Mouse (Mus musculus) frontal cortex, adult (tissue): ENCODE results near the gene Dclk1.
A peak's percentile ranks its signal among the peaks of the same experiment; 100 is the strongest.

Experiments
- ATAC-seq: cut with Nextera tagmentation; 2 replicates; pipeline ENCODE4 v1.9.2; 2017; ENCODE audit warnings: mild to moderate bottlenecking, moderate library complexity, mixed read lengths; ENCODE audit not compliant: low TSS enrichment

Dclk1 gene

GRCm38 (mm10) chr3:55495231-55495630 is 253.1 kb downstream of the Dclk1 start:
- no peak for ATAC-seq

GRCm38 (mm10) chr3:55495866-55496265 is 253.7 kb downstream of the Dclk1 start:
- ATAC-seq, result no peak

DNA sequence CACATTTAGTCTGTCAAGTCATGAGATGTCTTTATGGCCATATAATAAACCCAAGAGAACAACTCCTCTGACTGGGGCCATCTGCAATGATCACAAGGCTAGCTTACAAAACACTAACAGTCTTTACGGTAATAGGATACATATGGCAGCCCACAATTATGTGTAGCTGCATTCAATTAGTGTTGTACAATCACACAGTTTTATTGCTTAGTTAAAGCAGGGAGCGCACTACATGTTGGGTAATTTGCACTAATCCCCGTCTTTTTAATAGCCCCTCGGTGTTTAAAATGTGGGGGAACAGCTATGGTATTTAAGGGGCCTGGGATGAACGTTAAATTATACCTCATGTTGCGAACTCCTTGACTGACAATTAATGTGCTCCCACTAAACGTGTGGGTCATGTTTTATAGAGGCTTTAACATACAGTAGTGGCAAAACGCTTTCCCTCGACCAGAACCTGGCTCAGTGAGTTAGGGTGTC is 254.3 kb downstream of the Dclk1 start:
- ATAC-seq, result no peak

DNA sequence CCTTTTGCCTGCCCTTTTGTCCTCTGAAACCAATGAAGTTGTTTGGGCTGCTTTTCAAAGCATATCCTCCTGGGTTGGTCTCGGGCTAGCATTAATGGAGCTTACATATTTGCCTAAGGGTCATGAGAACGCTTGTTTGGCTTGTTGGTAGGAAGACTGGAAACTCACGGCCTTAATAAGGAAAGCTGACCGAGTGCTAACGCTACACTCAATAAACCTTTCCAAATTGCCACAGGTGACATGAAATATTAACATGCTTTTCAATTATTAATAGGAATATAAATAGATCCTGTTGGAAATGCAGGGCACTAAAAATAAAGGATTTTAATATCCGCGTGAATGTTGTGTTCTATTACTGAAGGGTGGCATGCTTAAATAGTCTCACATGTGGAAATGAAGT is 257.1 kb downstream of the Dclk1 start:
- no peak for ATAC-seq

DNA sequence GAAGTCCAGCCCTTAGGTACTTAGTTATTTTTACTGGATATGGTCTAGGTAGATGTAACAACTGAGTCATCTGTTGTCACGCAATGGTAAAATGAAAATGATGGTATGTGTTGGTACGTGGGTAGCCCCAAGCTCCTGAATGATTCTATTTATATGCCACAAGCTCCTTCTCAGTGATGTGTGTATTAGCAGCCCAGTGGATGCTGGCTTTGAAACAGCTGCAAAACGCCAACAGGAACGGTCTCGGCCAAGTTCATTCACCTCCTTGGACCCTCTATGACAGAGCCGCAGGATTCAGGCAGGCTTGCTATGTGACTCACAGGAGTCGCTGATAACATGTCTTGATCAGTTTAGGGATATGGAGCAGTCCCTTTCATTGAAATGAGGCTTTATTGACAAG is 268.0 kb downstream of the Dclk1 start:
- peak; percentile 17; the same call in 1 of the 2 replicates for ATAC-seq

DNA sequence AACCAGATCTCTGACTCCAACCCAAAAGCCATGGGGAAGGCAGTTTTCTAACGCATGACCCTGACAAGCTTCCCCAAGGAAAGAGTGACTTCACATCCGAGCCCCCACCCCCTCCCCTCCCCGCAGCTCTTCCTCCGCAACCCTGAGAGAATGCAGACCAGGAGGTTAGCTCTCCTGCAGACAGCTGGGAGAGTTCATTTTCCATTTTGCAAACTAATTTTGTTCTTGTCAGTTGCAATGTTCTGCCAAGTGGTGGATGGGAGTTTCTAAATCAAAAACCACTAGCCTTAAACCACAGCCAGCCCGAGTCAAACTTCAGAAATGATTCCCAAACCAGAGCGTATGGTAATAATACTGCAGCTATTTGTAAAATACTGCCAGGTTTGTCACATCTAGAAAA is 269.5 kb downstream of the Dclk1 start:
- peak; percentile 28 for ATAC-seq

- no peak for ATAC-seq
Measured at GRCm38 (mm10) chr3:55515966-55516365, 273.8 kb downstream of the Dclk1 start.

- no peak for ATAC-seq
Measured at GRCm38 (mm10) chr3:55517454-55518014, 275.4 kb downstream of the Dclk1 start.

GRCm38 (mm10) chr3:55520240-55521180 is 278.3 kb downstream of the Dclk1 start:
- peak; percentile 48; the same call in 1 of the 2 replicates for ATAC-seq

DNA sequence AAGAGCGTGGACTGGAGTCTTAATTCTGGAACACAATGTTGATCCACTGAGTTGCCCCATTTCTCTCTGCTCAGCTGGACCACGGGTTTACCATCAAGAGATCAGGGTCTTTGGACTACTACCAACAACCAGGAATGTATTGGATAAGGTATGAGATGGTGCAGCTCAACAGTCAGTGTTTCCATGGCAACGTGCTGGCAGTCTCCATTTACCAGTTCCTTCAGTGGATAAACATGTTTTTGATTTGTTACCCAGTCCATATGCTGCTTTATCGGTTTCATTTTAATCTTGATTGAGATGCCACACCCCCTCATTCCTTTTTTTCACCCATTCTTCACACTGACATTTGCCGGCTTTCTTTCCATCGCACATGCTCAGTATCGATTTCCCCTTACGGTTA is 279.6 kb downstream of the Dclk1 start:
- ATAC-seq, result no peak

DNA sequence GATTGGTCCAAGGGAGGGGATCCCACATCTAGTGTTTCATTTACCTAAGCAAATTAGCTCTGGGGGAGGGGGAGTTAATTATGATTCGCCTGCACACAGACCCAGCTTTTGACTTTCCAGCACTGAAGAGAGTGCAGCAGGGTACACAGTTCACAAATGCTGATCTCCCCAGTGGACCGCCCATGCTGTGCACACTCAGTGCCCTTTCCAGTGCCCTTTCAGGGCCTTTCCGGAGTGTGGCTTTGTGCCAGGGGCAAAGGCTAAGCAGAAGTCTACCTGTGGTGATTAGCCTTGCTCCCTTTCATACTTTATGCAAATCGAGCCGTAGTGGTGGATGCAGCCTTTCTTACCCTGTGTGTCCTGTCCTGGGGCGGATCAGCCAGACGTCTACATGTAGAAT is 281.1 kb downstream of the Dclk1 start:
- no peak for ATAC-seq

GRCm38 (mm10) chr3:55523735-55524477 is 281.7 kb downstream of the Dclk1 start:
- ATAC-seq, result no peak

GRCm38 (mm10) chr3:55524491-55525195 is 282.5 kb downstream of the Dclk1 start:
- ATAC-seq, result no peak

- 0 out of 2 replicates have a peak, but pooled peaks have one; percentile 11 for ATAC-seq
Measured at GRCm38 (mm10) chr3:55526470-55526869, 284.3 kb downstream of the Dclk1 start.

DNA sequence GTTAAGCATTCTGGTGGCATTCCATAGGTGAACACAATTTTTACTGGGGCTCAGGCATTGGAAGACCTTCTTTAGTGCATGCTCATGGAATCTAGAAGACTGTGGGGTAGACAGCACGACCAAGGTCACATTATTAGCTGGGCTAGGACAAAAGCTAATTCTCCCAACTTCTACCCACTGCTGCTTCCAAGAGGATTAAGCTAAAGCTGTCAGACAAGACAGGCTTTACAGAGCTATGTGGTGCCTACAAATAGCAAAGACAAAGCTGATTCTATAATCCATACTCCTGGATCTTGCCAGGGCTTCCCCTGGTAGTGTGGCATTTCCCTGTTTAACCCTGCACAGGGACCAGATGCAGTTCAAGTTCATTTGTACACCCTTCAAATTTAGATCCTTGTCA is 285.4 kb downstream of the Dclk1 start:
- no peak for ATAC-seq

DNA sequence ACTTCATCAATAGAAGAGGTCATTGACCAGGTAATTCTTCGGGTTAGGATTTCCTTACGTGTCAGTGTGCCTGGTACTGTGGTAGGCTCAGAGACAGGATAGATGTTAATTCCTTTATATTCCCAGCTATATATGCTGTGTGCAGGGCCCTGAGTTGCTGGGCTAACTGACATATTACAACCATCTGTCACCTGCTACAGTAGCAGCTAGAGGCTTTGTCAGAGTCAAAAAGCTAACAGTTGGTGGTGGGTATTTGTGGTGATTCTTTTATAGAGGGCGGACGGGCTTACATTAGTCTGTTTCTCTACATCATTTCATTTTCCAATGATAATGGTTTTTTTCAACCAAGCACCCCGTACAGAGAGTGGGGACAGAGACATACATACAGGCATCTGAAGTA is 285.8 kb downstream of the Dclk1 start:
- no peak for ATAC-seq

GRCm38 (mm10) chr3:55529414-55529813 is 287.2 kb downstream of the Dclk1 start:
- no peak for ATAC-seq

- ATAC-seq, result peak; percentile 48
Measured at GRCm38 (mm10) chr3:55531204-55532044, 289.3 kb downstream of the Dclk1 start.

DNA sequence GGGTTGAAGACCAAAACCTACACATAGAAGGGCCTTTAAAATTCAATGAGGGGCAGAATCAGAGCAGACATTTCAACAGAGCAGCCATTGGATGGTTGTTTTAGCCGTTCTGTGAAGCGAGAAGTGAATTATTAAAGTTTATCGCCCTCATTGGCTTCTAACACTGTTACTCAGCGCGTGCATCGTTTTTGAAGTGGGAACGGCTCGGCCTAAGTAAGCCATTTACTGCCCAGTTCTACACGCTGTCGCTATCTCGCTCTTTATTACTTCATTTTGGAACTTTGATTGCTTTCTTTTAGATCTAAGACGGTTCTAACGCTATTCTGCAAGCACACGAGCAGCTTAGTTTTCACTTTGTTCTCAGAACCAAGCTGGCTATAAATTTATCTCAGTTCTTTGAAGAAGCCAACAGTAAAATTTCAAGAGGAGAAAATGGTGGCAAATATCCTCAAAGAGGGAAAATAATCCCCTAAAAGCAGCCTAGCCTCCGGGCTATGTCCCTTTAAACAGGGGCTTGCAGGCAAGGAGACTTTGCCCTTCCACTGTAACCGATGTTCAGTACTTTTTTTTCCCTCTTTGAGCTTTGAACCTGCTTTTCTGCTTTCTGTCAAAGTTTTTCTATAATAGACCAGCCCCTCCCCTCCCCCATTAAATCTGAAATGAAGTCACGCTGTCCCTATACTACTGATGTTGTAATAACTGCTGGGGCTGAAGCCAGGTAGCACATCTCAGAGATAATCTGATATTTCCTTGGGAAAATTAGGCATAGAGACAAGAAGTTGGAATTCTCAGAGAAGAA is 290.2 kb downstream of the Dclk1 start:
- ATAC-seq, result no peak
